Mouse (Mus musculus) heart, embryonic 11.5 days (tissue): ENCODE data around the gene Gls. TPM values are rescaled to one million over a fixed set of nuclear protein-coding genes. Genes with fewer than 3 reads are reported as not detected.

Source experiments
- ATAC-seq: fragments of 200-750 bp; cut with Nextera tagmentation; replicated peaks from 2 replicates; pipeline ENCODE4 v1.8.0; 2017; ENCODE audit warnings: moderate library complexity; ENCODE audit not compliant: insufficient number of reproducible peaks, low FRiP score, low TSS enrichment
- H3K27ac ChIP-seq: fragments of 300-500 bp; sonication (generic); 2 replicates; pipeline ENCODE4 v1.5.1; 2014; ENCODE audit warnings: mild to moderate bottlenecking, low read depth, low read length
- H3K27me3 ChIP-seq: fragments of 300-500 bp; sonication (generic); 2 replicates; pipeline ENCODE4 v1.6.1; 2014; ENCODE audit warnings: mild to moderate bottlenecking, low read length, mixed read lengths; ENCODE audit not compliant: control insufficient read depth, insufficient read depth
- H3K36me3 ChIP-seq: fragments of 300-500 bp; sonication (generic); 2 replicates; pipeline ENCODE4 v1.6.1; 2014; ENCODE audit warnings: mild to moderate bottlenecking, low read length, moderate library complexity, mixed read lengths; ENCODE audit not compliant: control insufficient read depth, insufficient read depth
- H3K4me1 ChIP-seq: fragments of 300-500 bp; sonication (generic); 2 replicates; pipeline ENCODE4 v1.6.1; 2014; ENCODE audit warnings: low read length; ENCODE audit not compliant: control insufficient read depth, insufficient read depth
- H3K4me2 ChIP-seq: fragments of 300-500 bp; sonication (generic); 2 replicates; pipeline ENCODE4 v1.6.1; 2014; ENCODE audit warnings: mild to moderate bottlenecking, moderate library complexity
- H3K4me3 ChIP-seq: fragments of 300-500 bp; sonication (generic); 2 replicates; pipeline ENCODE4 v1.5.1; 2014; ENCODE audit warnings: low read depth, low read length
- H3K9ac ChIP-seq: fragments of 300-500 bp; sonication (generic); 2 replicates; pipeline ENCODE4 v1.6.1; 2014; ENCODE audit warnings: mild to moderate bottlenecking, low read depth, low read length, moderate library complexity
- H3K9me3 ChIP-seq: fragments of 300-500 bp; sonication (generic); replicated peaks from 2 replicates; pipeline ENCODE4 v1.6.1; 2016; ENCODE audit warnings: low read length; ENCODE audit not compliant: control insufficient read depth
- WGBS: fragments of 180-500 bp; shearing (Covaris S2); extraction: QIAGEN DNeasy Blood & Tissue Kit; methylation state at CpG from one replicate; pipeline ENCODE4 v1.1.7; 2014; ENCODE audit not compliant: insufficient replicate concordance; 5-methylcytosine and 5-hydroxymethylcytosine counted together
- polyA plus RNA-seq: library from polyadenylated mRNA; unstranded; fragments of >200 nt; fragmentation: Nextera tagmentation; extraction: Ambion mirVana; gene quantifications from 2 replicates; pipeline ENCODE4 v1.2.1, GENCODE M21; 2014

The Gls gene
- polyA plus RNA-seq, 1 experiment from 2014 or later, result 36.0 TPM

DNA sequence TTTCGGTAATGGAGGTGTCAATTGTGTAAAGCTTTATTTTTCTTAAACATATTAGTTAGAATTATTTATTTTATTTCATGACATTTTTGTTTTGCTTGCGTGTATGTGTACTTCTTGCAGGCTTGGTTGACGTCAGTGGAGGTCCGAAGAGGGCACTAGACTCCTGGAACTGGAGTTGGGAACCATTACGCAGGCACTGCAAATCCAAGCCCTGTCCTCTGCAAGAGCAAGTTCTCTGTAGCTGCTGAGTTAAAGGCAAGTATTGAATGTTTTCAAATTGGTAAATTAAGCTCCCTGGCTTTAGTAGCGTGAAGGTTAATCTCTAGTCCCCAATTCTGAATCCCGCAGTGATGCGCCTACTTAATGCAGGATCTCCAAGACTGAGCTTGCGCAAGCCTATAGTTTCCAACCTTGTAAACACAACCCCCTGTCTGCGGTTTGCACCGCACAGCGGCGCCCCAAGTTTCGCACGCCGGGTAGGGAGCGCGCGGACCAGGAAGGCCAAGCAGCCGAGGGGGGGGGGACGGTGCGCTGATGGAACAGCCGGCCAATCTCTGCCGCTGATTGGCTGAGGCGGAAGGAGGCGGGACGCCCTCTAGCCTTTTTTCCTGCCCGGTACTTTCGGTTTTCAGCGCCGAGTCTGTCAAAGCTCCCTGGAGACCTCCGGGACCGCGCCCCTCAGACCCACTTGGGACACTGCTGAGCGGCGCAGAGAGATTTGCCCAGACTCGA lies 114.0 kb downstream of the Gls start, which contains the start of gene Stat1:
Gene Stat1 (plus strand): TSS at position 581 of the 732 bp plus-strand sequence.
- H3K27ac ChIP-seq, result peak within 1 kb of the TSS; percentile 60
- WGBS, result 4% methylated on average over 37 of the region's 37 CpGs
- ATAC-seq, result peak; percentile 94

DNA sequence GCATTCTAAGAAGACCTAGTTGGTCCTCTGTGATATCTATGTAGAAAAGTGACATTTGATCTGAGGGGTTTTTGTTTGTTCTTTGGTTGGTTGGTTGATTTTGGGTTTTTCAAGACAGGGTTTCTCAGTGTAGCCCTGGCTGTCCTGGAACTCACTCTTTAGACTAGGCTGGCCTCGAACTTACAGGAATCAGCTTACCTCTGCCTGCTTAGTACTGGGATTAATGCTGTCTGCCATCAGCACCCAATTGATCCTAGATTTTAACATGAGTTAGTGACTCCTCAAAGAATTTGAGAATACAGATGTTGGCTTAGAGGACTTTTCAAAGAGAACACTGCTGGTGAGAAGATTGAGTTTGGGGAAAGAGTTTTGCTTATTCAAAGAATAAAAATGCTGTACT lies 115.3 kb downstream of the Gls start:
- no peaks in the 10 kb centered on the region for H3K27me3 ChIP-seq
- no peak overlapping the region for H3K27ac ChIP-seq
- H3K4me1 ChIP-seq, result peaks cover 9% of the 10 kb centered on the region; the same call in 1 of the 2 replicates
- no peaks in the 10 kb centered on the region for H3K9me3 ChIP-seq
- no peak overlapping the region for H3K4me3 ChIP-seq
- no peak overlapping the region for H3K9ac ChIP-seq
- no peak for ATAC-seq
- WGBS, result 74% methylated on average over 1 of the region's 1 CpGs
- no peaks in the 10 kb centered on the region for H3K36me3 ChIP-seq
- no peak overlapping the region for H3K4me2 ChIP-seq

More for the DNA sequence above, 114.0 kb downstream of the Gls start, which contains the start of gene Stat1:
- H3K9ac ChIP-seq, result peak within 1 kb of the TSS; percentile 80
- H3K36me3 ChIP-seq, result no peaks in the 10 kb centered on the region
- H3K4me3 ChIP-seq, result peak within 1 kb of the TSS; percentile 94
- H3K27me3 ChIP-seq, result no peaks in the 10 kb centered on the region
- 0 out of 2 replicates have a peak, but pooled peaks cover 5% of the 10 kb centered on the region for H3K4me1 ChIP-seq
- no peaks in the 10 kb centered on the region for H3K9me3 ChIP-seq
- peak within 1 kb of the TSS; percentile 92 for H3K4me2 ChIP-seq

DNA sequence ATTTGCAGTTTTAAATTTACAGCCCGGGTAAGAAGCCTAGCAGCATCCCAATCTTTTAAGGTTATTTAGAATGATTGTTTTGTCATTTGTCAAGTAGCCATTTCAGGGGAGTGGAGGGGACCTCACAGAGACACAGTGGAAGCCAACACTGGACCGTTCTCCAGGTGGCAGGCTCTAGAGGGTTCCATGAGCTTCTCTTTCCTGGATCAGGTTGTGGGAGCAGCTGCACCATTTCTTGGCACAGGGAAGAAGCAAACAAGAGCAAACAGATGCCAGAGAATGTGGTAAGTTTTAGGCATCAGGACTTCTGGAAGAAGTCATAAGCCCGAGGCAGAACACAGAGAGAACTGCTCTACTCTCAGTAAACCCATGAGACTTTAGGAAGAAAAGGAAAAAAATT lies 116.6 kb downstream of the Gls start:
- Histone ChIP-seq H3K4me3 (no peak overlapping the region), H3K9ac (no peak overlapping the region), H3K27me3 (no peaks in the 10 kb centered on the region), H3K27ac (no peak overlapping the region), H3K4me2 (no peak overlapping the region), H3K9me3 (no peaks in the 10 kb centered on the region), H3K4me1 (peaks cover 9% of the 10 kb centered on the region; the same call in 1 of the 2 replicates), H3K36me3 (no peaks in the 10 kb centered on the region)
- no peak for ATAC-seq
- 70% methylated on average over 3 of the region's 3 CpGs for WGBS

DNA sequence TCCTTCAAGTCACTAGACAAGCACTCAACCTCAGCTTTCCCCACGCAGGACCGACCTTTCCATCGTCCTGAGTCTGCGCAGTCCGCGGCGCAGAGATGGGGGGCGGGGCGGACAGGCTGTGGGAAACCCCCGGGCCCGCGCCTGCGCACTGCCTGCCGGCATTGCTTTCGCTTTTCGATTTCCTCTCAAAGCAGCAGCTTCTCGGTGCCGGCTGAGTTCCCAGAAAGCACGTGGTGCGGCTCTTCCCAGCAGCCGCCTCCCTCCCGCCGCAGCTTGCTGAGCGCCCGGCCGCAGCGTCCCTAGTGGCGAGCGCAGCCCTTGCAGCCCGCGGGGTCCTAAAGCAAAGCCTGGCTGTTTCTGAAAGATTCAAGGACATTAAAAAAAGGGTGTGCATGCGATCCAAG lies 119.4 kb downstream of the Gls start:
- peak; percentile 93 for ATAC-seq
- Histone ChIP-seq H3K27me3 (no peaks in the 10 kb centered on the region), H3K27ac (peak overlapping the region; percentile 64; the same call in 1 of the 2 replicates), H3K36me3 (no peaks in the 10 kb centered on the region), H3K9me3 (no peaks in the 10 kb centered on the region), H3K4me2 (peak overlapping the region; percentile 78), H3K9ac (peak overlapping the region; percentile 80), H3K4me3 (peak overlapping the region; percentile 42), H3K4me1 (peaks cover 7% of the 10 kb centered on the region; the same call in 1 of the 2 replicates)
- under 1% methylated on average over 32 of the region's 32 CpGs for WGBS

Other genes with a start within 250 kb of the Gls start
- gene Stat4, start 246.1 kb downstream of the Gls start, polyA plus RNA-seq, result 2.1 and 2.7 TPM in 2 replicates
- 28.5 and 31.2 TPM in 2 replicates for gene Stat1, start 113.8 kb downstream of the Gls start, polyA plus RNA-seq